In the genomic region with DNA sequence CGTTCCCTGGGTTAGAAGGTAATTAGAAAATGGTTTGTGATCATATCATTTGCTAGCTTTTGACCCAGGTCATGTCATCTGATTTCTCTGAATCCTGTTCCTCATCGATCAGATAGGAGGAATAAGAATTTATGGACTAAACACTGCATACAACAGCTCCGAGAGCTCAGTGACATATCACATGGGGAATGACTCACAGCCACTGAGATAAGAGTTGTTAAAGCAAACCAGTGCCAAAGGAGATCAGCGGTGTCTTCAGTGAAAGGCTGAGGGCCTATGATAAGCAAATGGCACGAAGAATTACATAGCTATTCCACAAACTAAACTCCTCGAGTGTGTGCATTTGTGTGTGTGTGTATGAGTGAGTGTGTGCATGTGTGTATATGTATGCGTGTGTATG, we compare ENCODE assay signal across 19 mouse cellular contexts. TPM values are rescaled to one million over a fixed set of nuclear protein-coding genes. Genes with fewer than 3 reads are reported as not detected.
DNase-seq lines count a peak whose midpoint lies in the region; ATAC-seq and TF ChIP-seq lines count a peak whose summit lies in the region.
"Had no signal": no experiment of that assay in that cellular context is flagged by ENCODE, and none has a peak within 500 bp of the region (broad histone marks: within the 10 kb centered on the region; RNA-seq: fewer than 3 reads in every experiment).

No protein-coding gene starts in this region.

- H3K9ac ChIP-seq in forebrain, postnatal 0 days = no peak overlapping the region
- no peak overlapping the region for H3K9ac ChIP-seq in forebrain, embryonic 12.5 days
- H3K9ac ChIP-seq in heart, postnatal 0 days (replicated peaks; ENCODE audit: low read depth, low read length) = no peak overlapping the region
- no peak overlapping the region for H3K9ac ChIP-seq in hindbrain, embryonic 11.5 days (ENCODE audit: low read depth, low read length)
- H3K9ac ChIP-seq: hindbrain, embryonic 13.5 days; neural tube, embryonic 15.5 days; stomach, embryonic 15.5 days had no signal

- no peak overlapping the region for H3ac ChIP-seq in myocyte (ENCODE audit: control insufficient read depth, insufficient read length)

- no peak for TF ChIP-seq EP300 in heart, postnatal 0 days (IDR thresholded peaks at IDR 0.05; ENCODE audit: low read depth)

- no peaks in the 10 kb centered on the region for H3K79me2 ChIP-seq in myocyte (ENCODE audit: control insufficient read depth, insufficient read depth)

- peak; percentile 30 for DNase-seq in adrenal gland, adult 2 months
- no peak for DNase-seq in adrenal gland, adult 18-20 months (ENCODE audit: low spot score in 2 of 2)
- DNase-seq in forebrain, postnatal 0 days = peak; percentile 10
- peak; percentile 42 for DNase-seq in heart, postnatal 0 days (ENCODE audit: low spot score)
- no peak for DNase-seq in heart, postnatal 4 days
- no peak for DNase-seq in hindbrain, embryonic 11.5 days (ENCODE audit: low spot score)
- DNase-seq: kidney, adult 8-10 months; kidney, postnatal 10 days; liver; thymus, postnatal 25 days had no signal

- TF ChIP-seq POLR2A in myocyte (IDR thresholded peaks at IDR 0.05; ENCODE audit: insufficient read length, low read depth) = peak; percentile 34

- no peaks in the 10 kb centered on the region for H3K9me3 ChIP-seq in forebrain, postnatal 0 days (ENCODE audit: low read length)
- H3K9me3 ChIP-seq in forebrain, embryonic 12.5 days = no peaks in the 10 kb centered on the region
- H3K9me3 ChIP-seq in heart, postnatal 0 days (replicated peaks; ENCODE audit: control insufficient read depth, low read length) = no peaks in the 10 kb centered on the region
- H3K9me3 ChIP-seq in hindbrain, embryonic 11.5 days (ENCODE audit: control insufficient read depth, low read length) = no peaks in the 10 kb centered on the region
- H3K9me3 ChIP-seq: embryonic facial prominence, embryonic 10.5 days; hindbrain, embryonic 13.5 days; limb, embryonic 10.5 days; neural tube, embryonic 15.5 days; stomach, embryonic 15.5 days had no signal

- H3K36me3 ChIP-seq in forebrain, postnatal 0 days (ENCODE audit: insufficient read depth) = no peaks in the 10 kb centered on the region
- no peaks in the 10 kb centered on the region for H3K36me3 ChIP-seq in forebrain, embryonic 12.5 days (replicated peaks)
- peaks cover 83% of the 10 kb centered on the region for H3K36me3 ChIP-seq in heart, postnatal 0 days (replicated peaks; ENCODE audit: control insufficient read depth, insufficient read depth, low read length)
- H3K36me3 ChIP-seq in myocyte (ENCODE audit: control insufficient read depth, insufficient read depth) = peaks cover 57% of the 10 kb centered on the region
- no peaks in the 10 kb centered on the region for H3K36me3 ChIP-seq in hindbrain, embryonic 11.5 days (ENCODE audit: control insufficient read depth, insufficient read depth, low read length)
- H3K36me3 ChIP-seq: embryonic facial prominence, embryonic 10.5 days; hindbrain, embryonic 13.5 days; limb, embryonic 10.5 days; neural tube, embryonic 15.5 days; stomach, embryonic 15.5 days had no signal

- no peak for TF ChIP-seq CTCF in forebrain, postnatal 0 days (IDR thresholded peaks at IDR 0.05; ENCODE audit: low read depth)
- no peak for TF ChIP-seq CTCF in heart, postnatal 0 days (IDR thresholded peaks at IDR 0.05; ENCODE audit: low read depth)

- no peak overlapping the region for H3K4me3 ChIP-seq in forebrain, postnatal 0 days (ENCODE audit: low read depth, low read length)
- H3K4me3 ChIP-seq in forebrain, embryonic 12.5 days (replicated peaks) = no peak overlapping the region
- no peak overlapping the region for H3K4me3 ChIP-seq in heart, postnatal 0 days (ENCODE audit: low read depth, low read length)
- no peak overlapping the region for H3K4me3 ChIP-seq in myocyte
- H3K4me3 ChIP-seq in hindbrain, embryonic 11.5 days (ENCODE audit: low read depth, low read length) = no peak overlapping the region
- H3K4me3 ChIP-seq: embryonic facial prominence, embryonic 10.5 days; hindbrain, embryonic 13.5 days; limb, embryonic 10.5 days; neural tube, embryonic 15.5 days; stomach, embryonic 15.5 days had no signal

- H3K27ac ChIP-seq in forebrain, postnatal 0 days (ENCODE audit: low read depth, low read length) = no peak overlapping the region
- H3K27ac ChIP-seq in forebrain, embryonic 12.5 days = no peak overlapping the region
- peak overlapping the region; percentile 41; the same call in 1 of the 2 replicates for H3K27ac ChIP-seq in heart, postnatal 0 days (ENCODE audit: low read depth)
- H3K27ac ChIP-seq in hindbrain, embryonic 11.5 days (ENCODE audit: low read depth, low read length) = no peak overlapping the region
- H3K27ac ChIP-seq: embryonic facial prominence, embryonic 10.5 days; hindbrain, embryonic 13.5 days; limb, embryonic 10.5 days; macrophage; neural tube, embryonic 15.5 days; stomach, embryonic 15.5 days had no signal

- H3K4me1 ChIP-seq in forebrain, postnatal 0 days (ENCODE audit: insufficient read depth) = no peaks in the 10 kb centered on the region
- no peaks in the 10 kb centered on the region for H3K4me1 ChIP-seq in forebrain, embryonic 12.5 days
- H3K4me1 ChIP-seq in heart, postnatal 0 days (ENCODE audit: control insufficient read depth, insufficient read depth) = peaks cover 10% of the 10 kb centered on the region; the same call in 1 of the 2 replicates
- no peaks in the 10 kb centered on the region for H3K4me1 ChIP-seq in hindbrain, embryonic 11.5 days (replicated peaks; ENCODE audit: control insufficient read depth, insufficient read depth, low read length)
- H3K4me1 ChIP-seq: embryonic facial prominence, embryonic 10.5 days; hindbrain, embryonic 13.5 days; limb, embryonic 10.5 days; neural tube, embryonic 15.5 days; stomach, embryonic 15.5 days had no signal

- ATAC-seq in forebrain, postnatal 0 days = peak; percentile 30
- ATAC-seq in forebrain, embryonic 12.5 days (ENCODE audit: low FRiP score) = no peak
- peak; percentile 52 for ATAC-seq in heart, postnatal 0 days (ENCODE audit: insufficient read depth, low read depth)
- ATAC-seq in hindbrain, embryonic 11.5 days (ENCODE audit: low FRiP score) = no peak

- H3K27me3 ChIP-seq in forebrain, postnatal 0 days (ENCODE audit: insufficient read depth, low read length) = no peaks in the 10 kb centered on the region
- no peaks in the 10 kb centered on the region for H3K27me3 ChIP-seq in forebrain, embryonic 12.5 days
- no peaks in the 10 kb centered on the region for H3K27me3 ChIP-seq in heart, postnatal 0 days (ENCODE audit: control insufficient read depth, insufficient read depth, low read length)
- no peaks in the 10 kb centered on the region for H3K27me3 ChIP-seq in myocyte (ENCODE audit: control insufficient read depth, insufficient read depth, insufficient read length)
- no peaks in the 10 kb centered on the region for H3K27me3 ChIP-seq in hindbrain, embryonic 11.5 days (ENCODE audit: control insufficient read depth, insufficient read depth, low read length)
- H3K27me3 ChIP-seq: hindbrain, embryonic 13.5 days; neural tube, embryonic 15.5 days; stomach, embryonic 15.5 days had no signal

- H3K4me2 ChIP-seq in forebrain, postnatal 0 days (ENCODE audit: low read depth) = no peak overlapping the region
- no peak overlapping the region for H3K4me2 ChIP-seq in forebrain, embryonic 12.5 days
- H3K4me2 ChIP-seq in heart, postnatal 0 days (ENCODE audit: low read depth, low read length) = no peak overlapping the region
- H3K4me2 ChIP-seq in myocyte (ENCODE audit: low read depth) = no peak overlapping the region
- no peak overlapping the region for H3K4me2 ChIP-seq in hindbrain, embryonic 11.5 days (replicated peaks; ENCODE audit: low read depth, low read length)
- H3K4me2 ChIP-seq: hindbrain, embryonic 13.5 days; midbrain, embryonic 11.5 days; neural tube, embryonic 15.5 days; stomach, embryonic 15.5 days had no signal

- 75% methylated on average over 7 of the region's 7 CpGs for WGBS in forebrain, postnatal 0 days
- WGBS in forebrain, embryonic 12.5 days = 86% methylated on average over 7 of the region's 7 CpGs
- WGBS in heart, postnatal 0 days = 21% methylated on average over 7 of the region's 7 CpGs
- WGBS in hindbrain, embryonic 11.5 days = 86% methylated on average over 7 of the region's 7 CpGs

TF ChIP-seq in myocyte, 11 proteins besides CTCF, POLR2A, EP300 and RAD21:
- TF ChIP-seq CEBPB (IDR thresholded peaks at IDR 0.05; ENCODE audit: insufficient read depth, poor library complexity, severe bottlenecking) (no peak), TCF3 (IDR thresholded peaks at IDR 0.05; ENCODE audit: insufficient read length, low read depth) (no peak)

RNA-seq across cellular contexts. Expression of gene Ttn, which starts 54.0 kb away (rescaled TPM):
- under 1 TPM; 0.03 to 0.14 TPM for total RNA-seq in adrenal gland, adult 2 months (2021)
- polyA plus RNA-seq in adrenal gland, adult 2 months (2012; rRNA removed) = 0.01 TPM in 1 of 2 replicates, not detected in the other
- 1 to 10 TPM in 1 of 2 experiments, under 1 TPM in 1; 0.03 to 5.5 TPM for total RNA-seq in adrenal gland, adult 18-20 months (2021)
- 0.46 and 0.81 TPM in 2 replicates for total RNA-seq in forebrain, postnatal 0 days (2014; rRNA removed)
- polyA plus RNA-seq in forebrain, postnatal 0 days (2015; fragmentation: Nextera tagmentation; extraction: Ambion mirVana) = 0.10 and 0.22 TPM in 2 replicates
- 0.21 and 1.2 TPM in 2 replicates for polyA plus RNA-seq in forebrain, embryonic 12.5 days (2016; fragmentation: Nextera tagmentation; extraction: Ambion mirVana)
- total RNA-seq in heart, postnatal 0 days (2014; rRNA removed; ENCODE audit: low replicate concordance) = 959 and 970 TPM in 2 replicates
- 644 and 700 TPM in 2 replicates for polyA plus RNA-seq in heart, postnatal 0 days (2015; fragmentation: Nextera tagmentation; extraction: Ambion mirVana)
- total RNA-seq in heart, postnatal 4 days (2021) = 1,000 to 10,000 TPM; 2,325 to 2,346 TPM
- 24.2 TPM for polyA plus RNA-seq in myocyte (2012; fragmentation: generic; extraction: Trizol)
- polyA plus RNA-seq in hindbrain, embryonic 11.5 days (2014; fragmentation: Nextera tagmentation; extraction: Ambion mirVana) = 3.0 and 3.1 TPM in 2 replicates
- polyA plus RNA-seq: macrophage had no signal

Comparison
In these comparisons a context has a peak if more than half of its experiments do, and no peak if none do; other contexts are left out.
1. DNase-seq: peak in adrenal gland, adult 2 months (single experiment), forebrain, postnatal 0 days (single experiment) and heart, postnatal 0 days (single experiment); none in adrenal gland, adult 18-20 months (0 of 2), heart, postnatal 4 days (single experiment) and hindbrain, embryonic 11.5 days (single experiment).
2. ATAC-seq: peak in forebrain, postnatal 0 days (single experiment) and heart, postnatal 0 days (single experiment); none in forebrain, embryonic 12.5 days (single experiment) and hindbrain, embryonic 11.5 days (single experiment).
3. RNA of gene Ttn, which starts 54.0 kb away (polyA plus RNA-seq): 644 to 700 TPM in heart, postnatal 0 days; 24.2 TPM in myocyte (single experiment), 3.0 to 3.1 TPM in hindbrain, embryonic 11.5 days, 0.21 to 1.2 TPM in forebrain, embryonic 12.5 days, 0.10 to 0.22 TPM in forebrain, postnatal 0 days and 0.01 TPM in adrenal gland, adult 2 months; every median in the first group is over 10 times any median in the second.